Mouse (Mus musculus): ENCODE results near the gene Vmn2r53.
"Not testable (repeated sequence)": the region's sequence is repeated elsewhere in the genome, so short reads cannot be mapped to it uniquely, and the experiment has no call there.

Gene Vmn2r53

DNA sequence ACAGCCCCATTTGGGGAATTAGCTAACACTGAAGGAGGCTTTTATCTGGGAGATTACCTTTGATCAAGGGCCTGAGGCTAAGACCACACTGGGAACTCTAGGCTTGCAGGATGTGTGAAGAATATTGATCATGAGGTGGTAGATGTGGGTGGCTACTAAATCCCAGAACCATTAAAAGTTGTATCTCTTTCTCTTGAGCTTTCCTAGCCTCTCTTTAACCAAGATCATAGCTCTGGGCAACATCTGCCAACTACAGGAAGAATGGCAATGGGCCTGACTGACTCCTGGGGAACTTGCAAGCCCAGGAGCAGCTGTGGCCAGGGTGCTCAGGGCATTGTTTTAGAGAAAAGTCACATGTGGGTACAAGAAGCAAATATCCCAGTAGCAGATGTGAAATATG is at the start of gene Vmn2r53:
Gene Vmn2r53 (minus strand): TSS at position 101 of the 400 bp plus-strand sequence.
- no peak for DNase-seq (ENCODE audit: low read depth, low spot score)

DNA sequence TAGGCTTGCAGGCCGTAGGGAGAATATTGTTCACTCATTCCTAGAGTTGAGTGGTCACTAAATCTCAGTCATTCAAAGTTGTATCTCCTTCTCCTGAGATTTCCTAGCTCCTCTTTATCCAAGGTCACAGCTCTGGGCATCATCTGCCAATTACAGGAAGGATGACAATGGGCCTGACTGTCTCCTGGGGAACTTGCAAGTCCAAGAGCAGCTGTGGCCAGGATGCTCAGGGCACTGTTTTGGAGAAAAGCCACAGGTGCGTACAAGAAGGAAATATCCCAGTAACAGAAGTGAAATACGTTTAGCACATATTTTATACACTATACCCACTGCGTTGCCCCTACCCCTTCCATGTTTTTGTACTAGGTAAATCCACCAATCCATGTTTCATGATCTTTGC is 31.6 kb upstream of the Vmn2r53 start, which contains the start of gene Vmn2r54:
Gene Vmn2r54 (minus strand): TSS at position 101 of the 400 bp plus-strand sequence.
- DNase-seq (ENCODE audit: low read depth, low spot score), result not testable (repeated sequence)
